Comparison of ENCODE assay signal across 13 mouse cellular contexts in the genomic region with DNA sequence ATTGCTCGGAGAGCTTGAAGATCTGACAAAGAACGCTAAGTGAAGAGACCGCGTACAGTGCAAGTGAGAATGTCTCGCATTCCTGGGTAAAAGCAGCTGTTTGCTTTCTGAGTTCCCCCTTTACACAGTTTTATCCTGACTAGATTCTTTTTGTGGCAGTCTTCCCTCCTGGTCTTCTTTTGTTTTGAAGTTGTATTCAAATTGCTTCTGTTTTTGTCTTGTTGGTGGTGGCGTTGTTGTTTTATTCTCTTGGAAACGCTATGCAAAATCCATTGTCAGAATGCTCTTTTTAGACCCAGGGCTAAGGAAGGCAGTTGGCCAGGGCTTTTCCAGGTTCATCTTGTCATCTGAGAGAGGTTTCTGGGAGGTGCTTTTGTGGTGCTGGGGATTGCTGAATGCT. TPM values are rescaled to one million over a fixed set of nuclear protein-coding genes. Genes with fewer than 3 reads are reported as not detected.
DNase-seq lines count a peak whose midpoint lies in the region; ATAC-seq and TF ChIP-seq lines count a peak whose summit lies in the region.
"Had no signal": no experiment of that assay in that cellular context is flagged by ENCODE, and none has a peak within 500 bp of the region (broad histone marks: within the 10 kb centered on the region; RNA-seq: fewer than 3 reads in every experiment).

No protein-coding gene starts in this region.

- 44% methylated on average over 7 of the region's 7 CpGs for WGBS in embryonic facial prominence, embryonic 14.5 days
- WGBS in limb, embryonic 12.5 days, result 62% methylated on average over 7 of the region's 7 CpGs

- H3K9ac ChIP-seq in embryonic facial prominence, embryonic 14.5 days (ENCODE audit: low read depth, low read length), result no peak overlapping the region
- H3K9ac ChIP-seq in limb, embryonic 12.5 days (replicated peaks), result no peak overlapping the region
- H3K9ac ChIP-seq: liver, embryonic 15.5 days had no signal

- H3K27me3 ChIP-seq in E14TG2a.4 (ENCODE audit: insufficient read depth, low read length), result no peaks in the 10 kb centered on the region
- no peaks in the 10 kb centered on the region for H3K27me3 ChIP-seq in embryonic facial prominence, embryonic 14.5 days (replicated peaks; ENCODE audit: control insufficient read depth, insufficient read depth, low read length)
- no peaks in the 10 kb centered on the region for H3K27me3 ChIP-seq in limb, embryonic 12.5 days
- H3K27me3 ChIP-seq: liver, embryonic 15.5 days had no signal

- H3K4me3 ChIP-seq in gastrocnemius, adult 2 months, result peak overlapping the region; percentile 13; the same call in 1 of the 2 replicates
- 0 out of 2 replicates have a peak overlapping the region, but pooled peaks have one; percentile 5 for H3K4me3 ChIP-seq in E14TG2a.4 (replicated peaks; ENCODE audit: low read length)
- no peak overlapping the region for H3K4me3 ChIP-seq in embryonic facial prominence, embryonic 14.5 days (ENCODE audit: low read depth, low read length)
- no peak overlapping the region for H3K4me3 ChIP-seq in limb, embryonic 12.5 days (replicated peaks)
- H3K4me3 ChIP-seq: liver, embryonic 15.5 days had no signal

- H3K4me2 ChIP-seq in embryonic facial prominence, embryonic 14.5 days (ENCODE audit: low read depth, low read length), result no peak overlapping the region
- 0 out of 2 replicates have a peak overlapping the region, but pooled peaks have one; percentile 13 for H3K4me2 ChIP-seq in limb, embryonic 12.5 days
- H3K4me2 ChIP-seq: liver, embryonic 15.5 days had no signal

- peaks cover 23% of the 10 kb centered on the region for H3K4me1 ChIP-seq in E14TG2a.4 (replicated peaks; ENCODE audit: low read depth, low read length)
- H3K4me1 ChIP-seq in embryonic facial prominence, embryonic 14.5 days (ENCODE audit: control insufficient read depth, insufficient read depth, low read length), result peaks cover 11% of the 10 kb centered on the region; the same call in 1 of the 2 replicates
- H3K4me1 ChIP-seq in limb, embryonic 12.5 days (replicated peaks), result peaks cover 20% of the 10 kb centered on the region
- H3K4me1 ChIP-seq: liver, embryonic 15.5 days had no signal

- peaks cover 5% of the 10 kb centered on the region; the same call in 1 of the 2 replicates for H3K36me3 ChIP-seq in E14TG2a.4 (ENCODE audit: insufficient read depth, low read length)
- peaks cover 31% of the 10 kb centered on the region for H3K36me3 ChIP-seq in embryonic facial prominence, embryonic 14.5 days (ENCODE audit: control insufficient read depth, insufficient read depth, low read length)
- peaks cover 35% of the 10 kb centered on the region for H3K36me3 ChIP-seq in limb, embryonic 12.5 days
- H3K36me3 ChIP-seq: liver, embryonic 15.5 days had no signal

- ATAC-seq in embryonic facial prominence, embryonic 14.5 days (ENCODE audit: low read depth), result peak; percentile 30; the same call in 1 of the 2 replicates
- ATAC-seq in limb, embryonic 12.5 days (ENCODE audit: insufficient number of reproducible peaks, insufficient read depth, low FRiP score, low TSS enrichment, low read depth), result no peak

- DNase-seq in gastrocnemius, adult 2 months, result no peak
- DNase-seq in gastrocnemius, adult 8-10 months (ENCODE audit: low spot score in 2 of 2), result no peak
- DNase-seq in embryonic facial prominence, embryonic 14.5 days (ENCODE audit: low spot score), result peak; percentile 41
- no peak for DNase-seq in urinary bladder, postnatal 10 days (ENCODE audit: low spot score)
- DNase-seq in thymus, postnatal 0 days (ENCODE audit: low spot score), result no peak
- no peak for DNase-seq in ovary, postnatal 36 days (ENCODE audit: low spot score)
- DNase-seq: cerebellum, postnatal 36 days; gastrocnemius, postnatal 10 days; kidney, adult 9 months; thymus, postnatal 25 days had no signal

- intact Hi-C loops in gastrocnemius, adult 2 months (cut with DNase I), result no loop called here

- TF ChIP-seq CTCF in gastrocnemius, adult 2 months (IDR thresholded peaks at IDR 0.05), result no peak
- no peak for TF ChIP-seq CTCF in E14TG2a.4 (conservative IDR thresholded peaks at IDR 0.05; ENCODE audit: low read length)

- H3K27ac ChIP-seq in gastrocnemius, adult 2 months, result peak overlapping the region; percentile 28
- peak overlapping the region; percentile 46 for H3K27ac ChIP-seq in embryonic facial prominence, embryonic 14.5 days (replicated peaks; ENCODE audit: low read depth, low read length)
- peak overlapping the region; percentile 62 for H3K27ac ChIP-seq in limb, embryonic 12.5 days
- H3K27ac ChIP-seq: liver, embryonic 15.5 days had no signal

- no peaks in the 10 kb centered on the region for H3K9me3 ChIP-seq in E14TG2a.4 (ENCODE audit: low read length)
- 0 out of 2 replicates have a peak, but pooled peaks cover 4% of the 10 kb centered on the region for H3K9me3 ChIP-seq in embryonic facial prominence, embryonic 14.5 days (ENCODE audit: control insufficient read depth, low read length)
- H3K9me3 ChIP-seq in limb, embryonic 12.5 days, result no peaks in the 10 kb centered on the region; the same call in 1 of the 2 replicates
- H3K9me3 ChIP-seq: liver, embryonic 15.5 days had no signal

RNA-seq across cellular contexts. Expression of a gene that starts 29.8 kb away (rescaled TPM):
- 1 to 10 TPM; 3.2 to 3.6 TPM for total RNA-seq in gastrocnemius, adult 2 months (2021)
- 1 to 10 TPM; 2.0 to 2.6 (median 2.3) TPM for total RNA-seq in gastrocnemius, adult 8-10 months (2022)
- 28.3 and 32.7 TPM in 2 replicates for polyA plus RNA-seq in embryonic facial prominence, embryonic 14.5 days (2014; fragmentation: Nextera tagmentation; extraction: Ambion mirVana)
- polyA plus RNA-seq in limb, embryonic 12.5 days (2016; fragmentation: Nextera tagmentation; extraction: Ambion mirVana), result 41.5 and 42.1 TPM in 2 replicates
- 9.3 and 9.9 TPM in 2 replicates for polyA plus RNA-seq in thymus, postnatal 0 days (2015; fragmentation: Nextera tagmentation; extraction: Ambion mirVana)

Comparison
In these comparisons a context has a peak if more than half of its experiments do, and no peak if none do; other contexts are left out.
1. H3K4me3 ChIP-seq: peak in gastrocnemius, adult 2 months (single experiment) and E14TG2a.4 (single experiment); none in embryonic facial prominence, embryonic 14.5 days (single experiment) and limb, embryonic 12.5 days (single experiment).
2. Peak in every context shown above with its lines, with median percentiles within 50 percentile points of each other: H3K27ac ChIP-seq.